Mouse (Mus musculus) bone marrow, adult 2 months (tissue): ENCODE measurements around the gene Zbtb7a. TPM values are rescaled to one million over a fixed set of nuclear protein-coding genes. Genes with fewer than 3 reads are reported as not detected.
"Not testable (repeated sequence)": the region's sequence is repeated elsewhere in the genome, so short reads cannot be mapped to it uniquely, and the experiment has no call there.

Source experiments
- H3K27ac ChIP-seq: fragments of 200-500 bp; 2 replicates; pipeline ENCODE4 v1.5.1; 2012; ENCODE audit warnings: low read depth, mild to moderate bottlenecking, control low read depth, inconsistent platforms, low read length; ENCODE audit not compliant: control insufficient read depth, poor library complexity, insufficient read depth
- H3K4me1 ChIP-seq: fragments of 200-500 bp; 2 replicates; pipeline ENCODE4 v1.6.1; 2011; ENCODE audit warnings: low read length; ENCODE audit not compliant: control insufficient read depth, insufficient read depth
- H3K4me3 ChIP-seq: fragments of 200-500 bp; replicated peaks from 2 replicates; pipeline ENCODE3; 2011; ENCODE audit warnings: mild to moderate bottlenecking, low read depth, low read length, control low read depth; ENCODE audit not compliant: control insufficient read depth
- CTCF ChIP-seq: fragments of 200-500 bp; IDR thresholded peaks from 2 replicates; pipeline ENCODE4 v1.5.1; 2011; ENCODE audit warnings: low read length, control low read depth; ENCODE audit not compliant: control insufficient read depth, insufficient read depth
- POLR2A ChIP-seq: fragments of 200-500 bp; IDR thresholded peaks from 2 replicates; pipeline ENCODE4 v1.6.1; 2011; ENCODE audit warnings: low read depth, mild to moderate bottlenecking, control low read depth, low read length, borderline replicate concordance; ENCODE audit not compliant: control insufficient read depth
- WGBS: fragments of 180-500 bp; shearing (Covaris S2); methylation state at CpG from one replicate; pipeline ENCODE4 v1.1.7; 2018; 5-methylcytosine and 5-hydroxymethylcytosine counted together
- polyA plus RNA-seq: library from polyadenylated mRNA; stranded (reverse); fragments of >200 nt; gene quantifications from 2 replicates; pipeline ENCODE4 v1.2.4, GENCODE M21; 2011; ENCODE audit warnings: low replicate concordance; ENCODE audit not compliant: missing spikeins, insufficient read depth, insufficient read length

Zbtb7a gene
- polyA plus RNA-seq, 1 experiment, result 28.2 TPM

DNA sequence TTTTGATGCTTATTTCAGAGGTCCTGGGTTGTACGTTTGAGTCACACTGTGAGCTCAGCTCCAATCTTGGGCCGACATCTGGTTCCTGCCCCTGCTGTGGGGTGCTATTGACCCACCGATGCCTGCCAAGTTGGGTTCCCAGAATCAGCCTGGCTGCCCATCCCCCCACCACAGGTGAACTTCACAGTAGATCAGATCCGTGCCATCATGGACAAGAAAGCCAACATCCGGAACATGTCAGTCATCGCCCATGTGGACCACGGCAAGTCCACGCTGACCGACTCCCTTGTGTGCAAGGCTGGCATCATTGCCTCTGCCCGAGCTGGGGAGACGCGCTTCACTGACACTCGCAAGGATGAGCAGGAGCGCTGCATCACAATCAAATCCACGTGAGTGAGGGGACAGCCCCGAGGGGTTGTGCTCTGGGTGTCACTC lies 42.5 kb downstream of the Zbtb7a start:
- Histone ChIP-seq H3K27ac (peak overlapping the region; percentile 87; the same call in 1 of the 2 replicates), H3K4me3 (peak overlapping the region; percentile 76), H3K4me1 (peaks cover 7% of the 10 kb centered on the region)
- TF ChIP-seq POLR2A, result no peak
- TF ChIP-seq CTCF, result no peak; the same call in 1 of the 2 replicates
- WGBS, result 12% methylated on average over 16 of the region's 16 CpGs

DNA sequence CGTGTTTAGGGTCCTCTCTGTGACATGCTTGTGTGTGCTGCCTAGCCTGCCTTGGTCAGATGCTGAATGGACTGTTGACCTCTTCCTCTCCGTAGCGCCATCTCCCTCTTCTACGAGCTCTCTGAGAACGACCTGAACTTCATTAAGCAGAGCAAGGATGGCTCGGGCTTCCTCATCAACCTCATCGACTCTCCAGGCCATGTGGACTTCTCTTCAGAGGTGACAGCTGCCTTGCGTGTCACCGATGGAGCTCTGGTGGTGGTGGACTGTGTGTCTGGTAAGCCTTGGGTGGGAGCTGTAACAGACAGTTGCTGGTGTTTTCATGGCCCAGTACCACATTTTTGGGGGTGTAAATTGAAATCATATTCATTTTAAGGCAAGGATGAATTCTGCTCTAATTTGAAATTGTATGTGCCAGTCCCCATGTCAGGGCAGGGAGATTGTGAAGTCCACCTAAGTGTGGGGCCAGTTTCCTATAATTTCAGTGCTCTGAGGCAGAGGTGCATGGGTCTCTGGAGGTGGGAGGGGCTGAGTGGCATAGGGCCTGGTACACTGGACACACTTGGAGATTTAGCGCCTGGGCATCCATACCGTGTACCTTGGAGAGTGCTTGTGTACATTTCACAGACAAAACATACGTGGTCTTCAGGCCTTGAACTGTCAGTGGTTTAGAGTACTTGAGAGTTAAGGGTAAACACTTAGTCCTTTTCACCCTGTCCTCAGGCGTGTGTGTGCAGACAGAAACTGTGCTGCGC lies 43.1 kb downstream of the Zbtb7a start:
- peak overlapping the region; percentile 87; the same call in 1 of the 2 replicates for H3K27ac ChIP-seq
- 59% methylated on average over 14 of the region's 14 CpGs for WGBS
- TF ChIP-seq POLR2A (no peak), CTCF (no peak)
- H3K4me1 ChIP-seq, result peaks cover 6% of the 10 kb centered on the region; the same call in 1 of the 2 replicates
- peak overlapping the region; percentile 76 for H3K4me3 ChIP-seq

DNA sequence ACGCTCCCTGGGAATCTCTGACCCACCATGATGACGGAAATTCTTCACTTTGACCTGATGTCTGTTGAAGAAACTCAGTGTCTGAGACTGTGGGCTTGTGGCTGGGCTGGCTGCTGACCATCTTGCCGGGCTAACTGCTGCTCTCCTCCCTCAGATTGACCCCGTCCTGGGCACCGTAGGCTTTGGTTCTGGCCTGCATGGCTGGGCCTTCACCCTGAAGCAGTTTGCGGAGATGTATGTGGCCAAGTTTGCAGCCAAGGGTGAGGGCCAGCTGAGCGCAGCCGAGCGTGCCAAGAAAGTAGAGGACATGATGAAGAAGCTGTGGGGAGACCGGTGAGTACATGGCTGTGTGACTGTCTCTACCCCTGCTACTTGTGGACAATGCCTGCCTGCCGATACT lies 43.9 kb downstream of the Zbtb7a start:
- no peak overlapping the region for H3K4me3 ChIP-seq
- peaks cover 7% of the 10 kb centered on the region; the same call in 1 of the 2 replicates for H3K4me1 ChIP-seq
- no peak overlapping the region for H3K27ac ChIP-seq
- 92% methylated on average over 11 of the region's 11 CpGs for WGBS
- no peak for TF ChIP-seq CTCF
- no peak for TF ChIP-seq POLR2A

DNA sequence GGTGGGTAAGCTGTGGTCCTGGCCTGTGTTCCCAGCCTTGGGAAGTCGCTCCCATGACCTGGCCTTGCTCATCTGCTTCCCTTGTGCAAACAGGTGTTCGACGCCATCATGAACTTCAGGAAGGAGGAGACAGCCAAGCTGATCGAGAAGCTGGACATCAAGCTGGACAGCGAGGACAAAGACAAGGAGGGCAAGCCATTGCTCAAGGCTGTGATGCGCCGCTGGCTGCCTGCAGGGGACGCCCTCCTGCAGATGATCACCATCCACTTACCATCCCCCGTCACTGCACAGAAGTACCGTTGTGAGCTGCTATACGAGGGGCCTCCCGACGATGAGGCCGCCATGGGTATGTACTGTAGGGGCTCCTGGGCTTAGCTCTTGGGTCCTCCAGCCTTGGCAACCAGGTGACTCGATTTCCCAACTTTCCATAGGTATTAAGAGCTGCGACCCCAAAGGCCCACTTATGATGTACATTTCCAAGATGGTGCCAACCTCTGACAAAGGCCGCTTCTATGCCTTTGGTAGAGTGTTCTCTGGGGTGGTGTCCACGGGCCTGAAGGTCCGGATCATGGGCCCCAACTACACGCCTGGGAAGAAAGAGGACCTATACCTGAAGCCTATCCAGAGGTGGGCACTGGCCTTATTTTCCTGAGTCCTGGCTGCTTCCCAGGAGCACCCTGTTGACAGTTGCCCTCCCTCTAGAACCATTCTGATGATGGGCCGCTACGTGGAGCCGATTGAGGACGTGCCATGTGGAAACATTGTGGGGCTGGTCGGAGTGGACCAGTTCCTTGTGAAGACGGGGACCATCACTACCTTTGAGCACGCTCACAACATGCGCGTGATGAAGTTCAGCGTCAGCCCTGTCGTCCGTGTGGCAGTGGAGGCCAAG lies 44.7 kb downstream of the Zbtb7a start:
- Histone ChIP-seq H3K27ac (no peak overlapping the region), H3K4me3 (no peak overlapping the region), H3K4me1 (peaks cover 7% of the 10 kb centered on the region; the same call in 1 of the 2 replicates)
- TF ChIP-seq POLR2A (0 out of 2 replicates have a peak, but pooled peaks have one; percentile 5), CTCF (no peak)
- 90% methylated on average over 32 of the region's 32 CpGs for WGBS

DNA sequence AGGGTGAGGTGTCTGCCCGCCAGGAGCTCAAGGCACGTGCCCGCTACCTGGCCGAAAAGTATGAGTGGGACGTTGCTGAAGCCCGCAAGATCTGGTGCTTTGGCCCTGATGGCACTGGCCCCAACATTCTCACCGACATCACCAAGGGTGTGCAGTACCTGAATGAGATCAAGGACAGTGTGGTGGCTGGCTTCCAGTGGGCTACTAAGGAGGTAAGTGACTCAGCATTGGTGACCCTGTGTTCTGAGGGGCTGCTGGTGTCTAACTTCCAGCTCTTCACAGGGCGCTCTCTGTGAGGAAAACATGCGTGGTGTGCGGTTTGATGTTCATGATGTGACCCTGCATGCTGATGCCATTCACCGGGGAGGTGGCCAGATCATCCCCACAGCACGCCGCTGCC lies 45.9 kb downstream of the Zbtb7a start:
- no peak for TF ChIP-seq POLR2A
- no peak for TF ChIP-seq CTCF
- no peak overlapping the region for H3K4me3 ChIP-seq
- WGBS, result 94% methylated on average over 13 of the region's 13 CpGs
- H3K27ac ChIP-seq, result no peak overlapping the region
- peaks cover 6% of the 10 kb centered on the region; the same call in 1 of the 2 replicates for H3K4me1 ChIP-seq

DNA sequence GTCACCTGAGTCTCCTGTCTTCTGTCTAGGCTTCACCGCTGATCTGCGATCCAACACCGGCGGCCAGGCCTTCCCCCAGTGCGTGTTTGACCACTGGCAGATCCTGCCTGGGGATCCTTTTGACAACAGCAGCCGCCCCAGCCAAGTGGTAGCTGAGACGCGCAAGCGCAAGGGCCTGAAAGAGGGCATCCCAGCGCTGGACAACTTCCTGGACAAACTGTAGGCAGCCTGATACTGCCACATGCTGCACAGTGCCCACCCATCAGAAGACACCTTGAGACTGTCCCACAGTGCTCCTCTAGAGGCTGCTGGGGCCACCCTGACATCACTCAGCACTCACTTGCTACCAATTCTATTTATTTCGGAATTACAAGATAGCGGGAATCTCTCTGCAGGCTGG lies 46.8 kb downstream of the Zbtb7a start:
- WGBS, result 87% methylated on average over 12 of the region's 12 CpGs
- H3K4me3 ChIP-seq, H3K27ac ChIP-seq, H3K4me1 ChIP-seq: not testable (repeated sequence)

DNA sequence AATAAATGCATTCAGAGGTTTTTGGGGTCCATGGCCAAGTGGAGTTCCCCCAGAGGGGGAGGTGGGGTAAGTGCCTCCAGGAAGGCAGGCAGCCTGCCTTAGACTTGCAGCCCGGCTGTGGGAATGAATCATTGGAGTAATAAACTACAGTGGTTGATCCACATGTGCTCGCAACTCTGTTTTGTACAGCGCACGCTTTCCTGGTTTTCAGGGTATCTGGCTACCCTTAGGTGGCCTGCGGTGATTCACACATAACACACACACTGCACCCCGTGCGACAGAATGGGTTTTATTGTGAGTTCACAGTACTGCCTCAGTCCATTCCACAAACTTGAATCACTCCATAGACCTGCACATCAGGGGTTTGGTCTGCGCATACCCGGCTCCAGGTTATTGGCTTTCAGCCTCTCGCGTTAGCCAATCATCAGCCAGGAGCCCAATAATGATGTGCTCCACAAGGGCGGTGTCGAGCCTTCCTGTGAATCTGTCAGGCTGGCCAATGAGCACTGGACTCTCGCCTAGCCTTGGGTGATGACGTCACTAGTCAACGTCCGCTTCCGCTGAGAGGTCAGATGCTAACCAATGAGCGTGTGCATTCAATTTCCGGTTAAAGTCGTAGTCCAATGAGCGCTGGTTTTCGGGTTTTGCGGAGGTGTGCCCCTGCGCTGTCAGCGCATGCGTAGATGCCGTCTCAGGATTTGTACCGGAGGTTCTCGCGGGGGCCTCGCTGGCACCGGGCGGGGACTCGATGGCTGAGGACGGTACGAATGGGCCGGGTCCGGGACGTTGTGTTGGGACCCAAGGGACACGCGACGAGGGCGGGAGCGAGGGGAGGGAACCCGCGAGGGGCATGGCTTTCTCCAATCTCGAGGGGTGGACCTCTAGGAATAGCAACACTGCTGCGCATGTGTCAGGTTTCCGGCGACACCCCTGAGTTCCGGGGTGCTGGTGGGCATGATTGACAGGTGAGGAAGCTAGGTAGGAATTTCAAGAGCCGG lies 47.6 kb downstream of the Zbtb7a start, which contains the start of gene Dapk3:
TSS of gene Dapk3 (plus strand) at position 670 of the 998 bp plus-strand sequence.
- 9% methylated on average over 53 of the region's 53 CpGs for WGBS
- TF ChIP-seq CTCF (no peak), POLR2A (peak; percentile 65; the same call in 1 of the 2 replicates)
- Histone ChIP-seq H3K4me1 (peaks cover 4% of the 10 kb centered on the region; the same call in 1 of the 2 replicates), H3K4me3 (peak within 1 kb of the TSS; percentile 84), H3K27ac (peak within 1 kb of the TSS; percentile 82)
